Mouse (Mus musculus): ENCODE results near the gene Atf3.

The Atf3 gene

DNA sequence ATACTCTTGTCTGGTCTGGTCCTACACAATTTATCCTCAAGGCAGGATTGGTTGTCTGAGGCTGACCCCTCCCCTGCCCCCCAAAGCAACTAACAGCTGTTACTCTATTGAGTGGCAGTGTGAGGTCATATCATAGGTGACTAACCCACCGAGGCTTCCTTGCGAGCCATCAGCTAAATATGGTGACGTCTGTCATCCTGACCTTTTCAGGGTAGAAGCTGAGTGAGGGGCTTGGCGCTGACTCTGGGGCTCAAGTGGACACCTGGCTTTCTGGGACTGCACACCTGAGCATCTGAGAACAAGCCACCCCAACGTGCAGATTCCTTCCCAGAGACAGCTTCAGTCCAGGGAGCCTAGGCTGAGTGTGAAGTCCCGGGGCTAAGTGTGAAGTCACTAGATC lies at the start of gene Atf3:
Atf3 (minus strand) TSS at position 101 of the 400 bp plus-strand sequence.
- no peak for DNase-seq

DNA sequence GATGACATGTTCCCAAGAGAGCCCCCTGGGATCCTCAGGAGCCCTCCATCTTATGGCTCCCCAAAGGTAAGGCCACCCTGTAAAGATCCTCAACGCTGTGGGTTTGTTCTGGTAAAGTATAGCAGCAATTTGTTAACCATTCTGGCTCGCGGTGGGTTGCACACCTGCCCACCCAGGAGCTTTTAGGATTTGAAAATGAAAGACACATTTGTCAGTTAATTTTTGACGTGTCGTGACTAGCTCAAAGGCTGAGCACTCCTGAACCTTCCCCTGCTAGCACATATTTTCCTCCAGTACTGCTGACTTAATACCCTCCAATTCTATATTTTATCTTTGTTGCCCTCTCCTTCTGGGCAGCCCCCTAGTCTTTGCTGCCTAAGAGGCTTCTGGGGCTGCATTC lies 49.3 kb upstream of the Atf3 start:
- DNase-seq, result no peak

DNA sequence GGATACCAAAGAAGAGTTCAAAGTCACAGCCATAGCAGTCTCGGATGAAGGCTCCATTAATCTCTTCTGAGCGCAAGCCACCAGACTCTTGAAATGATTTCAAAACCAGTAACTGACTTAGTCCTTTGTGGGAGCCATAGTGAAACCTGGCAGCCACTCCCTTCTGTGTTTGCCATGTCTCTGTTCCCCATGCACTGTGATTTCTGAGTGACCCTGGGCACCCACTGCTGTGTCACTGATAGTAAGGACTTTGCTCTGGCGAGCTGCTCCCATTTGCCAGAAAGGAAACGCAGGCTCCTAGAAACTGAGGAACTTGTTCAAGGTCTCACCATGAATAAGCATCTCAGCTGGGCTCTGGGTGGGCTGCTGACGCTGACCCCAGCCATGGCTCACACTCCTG lies 45.6 kb upstream of the Atf3 start:
- no peak for DNase-seq

DNA sequence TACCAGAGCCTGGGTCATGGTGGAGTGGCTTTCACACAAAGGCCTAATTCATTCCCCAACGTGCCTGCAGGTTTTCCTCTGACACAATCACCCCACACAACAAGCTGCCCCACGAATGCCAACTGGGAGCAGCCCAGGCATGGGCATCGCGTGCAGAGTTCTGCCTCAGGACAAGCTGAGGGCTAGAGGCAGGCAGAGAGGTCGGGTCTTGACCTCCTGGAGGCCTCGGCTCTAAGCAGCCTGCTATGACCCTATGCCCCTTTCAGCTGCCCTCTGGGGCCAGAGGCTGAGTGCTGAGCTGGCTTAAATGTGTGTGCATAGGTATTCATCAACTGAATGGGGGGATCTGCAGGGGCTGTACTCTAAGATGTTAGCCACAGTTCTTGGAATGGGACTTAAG lies 44.0 kb upstream of the Atf3 start:
- DNase-seq, result no peak

DNA sequence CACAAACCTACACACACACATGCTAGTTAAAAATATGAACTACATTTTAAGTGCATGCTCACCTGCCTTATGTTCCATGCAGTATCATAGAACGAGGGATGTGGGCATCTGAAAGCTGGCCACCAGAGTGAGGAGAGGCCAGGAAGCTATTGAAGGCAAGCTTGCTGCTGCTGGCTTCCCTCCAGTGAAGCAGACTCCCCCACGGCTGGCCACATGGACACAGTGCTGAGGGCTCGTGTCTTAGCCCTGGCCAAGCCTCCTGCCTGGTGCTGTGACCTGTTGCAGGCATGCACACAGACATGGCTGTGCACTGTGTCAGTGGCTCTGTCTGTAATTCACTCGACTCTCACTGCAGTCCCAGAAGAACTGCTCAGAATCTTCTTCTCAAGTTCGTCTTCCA lies 41.8 kb upstream of the Atf3 start:
- no peak for DNase-seq

DNA sequence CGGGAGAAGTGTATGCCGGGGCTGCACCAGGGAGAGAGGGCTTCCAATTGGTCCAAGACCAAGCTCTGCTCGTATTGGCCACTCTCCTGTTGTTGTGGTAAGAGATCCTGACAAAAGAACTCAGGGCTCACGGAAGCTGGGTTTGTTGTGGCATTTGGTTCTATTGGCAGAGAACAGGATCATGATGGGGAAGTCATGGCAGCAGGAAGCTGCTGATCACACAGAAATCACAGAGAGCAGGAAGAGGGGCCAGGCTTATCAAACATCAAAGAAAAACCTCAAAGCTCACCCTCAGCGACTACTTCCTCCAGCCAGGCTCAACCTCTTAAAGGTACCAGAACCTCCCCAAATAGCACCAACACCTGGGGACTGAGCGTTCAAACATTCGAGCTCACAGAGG lies 41.3 kb upstream of the Atf3 start:
- peak in 1 of 2 experiments; percentile 23 for DNase-seq

DNA sequence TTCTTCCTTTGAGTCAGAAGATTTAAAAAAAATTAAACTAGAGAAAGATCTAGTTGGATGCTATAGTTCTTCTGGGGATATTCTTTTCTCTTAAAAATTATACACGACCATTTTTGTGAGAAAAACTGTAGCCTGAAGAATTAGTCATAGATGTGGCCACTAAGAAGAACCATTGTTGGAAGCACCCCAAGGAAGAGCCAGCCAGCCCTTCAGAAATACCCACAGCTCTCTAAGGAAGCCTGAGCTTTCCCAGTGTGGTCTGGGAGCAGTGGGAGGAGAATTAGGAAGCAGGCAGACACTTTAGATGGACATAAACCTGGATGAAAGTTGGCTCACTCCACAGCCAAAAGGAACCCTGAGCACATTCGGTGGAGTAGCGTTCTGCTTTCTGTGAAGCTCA lies 40.7 kb upstream of the Atf3 start:
- DNase-seq, result no peak

DNA sequence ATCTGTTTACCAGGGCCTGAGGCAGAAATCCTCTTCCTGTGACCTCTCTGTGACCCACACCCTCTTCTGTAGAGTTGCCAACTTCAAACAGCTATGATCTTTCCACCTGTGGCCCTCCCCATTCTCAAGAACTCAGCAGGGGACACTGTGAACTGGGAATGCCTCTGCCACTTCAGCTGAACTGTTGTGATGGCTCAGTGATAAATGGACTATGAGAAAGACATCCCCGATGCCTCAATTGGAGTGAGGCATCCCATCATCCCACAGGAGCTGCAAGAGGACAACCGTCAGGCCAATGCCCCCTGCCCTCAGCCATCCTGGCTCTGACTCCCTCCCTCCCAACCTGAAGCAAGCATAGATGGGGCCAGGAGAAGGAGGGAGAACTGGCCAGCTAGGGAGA lies 40.1 kb upstream of the Atf3 start:
- no peak for DNase-seq

DNA sequence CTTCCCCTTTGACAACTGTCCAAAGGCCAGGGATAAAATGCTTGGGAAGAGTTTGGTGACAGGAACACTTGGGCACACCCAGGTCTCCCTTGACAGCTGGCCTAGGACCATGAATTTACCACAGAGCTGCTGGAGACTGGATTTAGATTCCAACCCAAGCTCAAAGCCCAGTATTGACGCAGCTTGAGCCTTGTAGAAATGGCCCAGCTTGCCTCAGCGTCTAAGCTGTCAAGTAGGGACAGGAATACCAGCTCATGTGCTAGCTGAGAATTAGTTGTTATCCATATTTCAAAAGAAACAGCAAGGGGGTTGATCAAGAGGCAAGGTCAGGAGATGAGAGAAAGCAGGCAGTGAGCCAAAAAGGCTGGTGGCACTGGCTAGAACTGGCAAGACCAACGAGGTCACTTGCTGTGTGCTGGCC lies 39.5 kb upstream of the Atf3 start:
- DNase-seq, result no peak

DNA sequence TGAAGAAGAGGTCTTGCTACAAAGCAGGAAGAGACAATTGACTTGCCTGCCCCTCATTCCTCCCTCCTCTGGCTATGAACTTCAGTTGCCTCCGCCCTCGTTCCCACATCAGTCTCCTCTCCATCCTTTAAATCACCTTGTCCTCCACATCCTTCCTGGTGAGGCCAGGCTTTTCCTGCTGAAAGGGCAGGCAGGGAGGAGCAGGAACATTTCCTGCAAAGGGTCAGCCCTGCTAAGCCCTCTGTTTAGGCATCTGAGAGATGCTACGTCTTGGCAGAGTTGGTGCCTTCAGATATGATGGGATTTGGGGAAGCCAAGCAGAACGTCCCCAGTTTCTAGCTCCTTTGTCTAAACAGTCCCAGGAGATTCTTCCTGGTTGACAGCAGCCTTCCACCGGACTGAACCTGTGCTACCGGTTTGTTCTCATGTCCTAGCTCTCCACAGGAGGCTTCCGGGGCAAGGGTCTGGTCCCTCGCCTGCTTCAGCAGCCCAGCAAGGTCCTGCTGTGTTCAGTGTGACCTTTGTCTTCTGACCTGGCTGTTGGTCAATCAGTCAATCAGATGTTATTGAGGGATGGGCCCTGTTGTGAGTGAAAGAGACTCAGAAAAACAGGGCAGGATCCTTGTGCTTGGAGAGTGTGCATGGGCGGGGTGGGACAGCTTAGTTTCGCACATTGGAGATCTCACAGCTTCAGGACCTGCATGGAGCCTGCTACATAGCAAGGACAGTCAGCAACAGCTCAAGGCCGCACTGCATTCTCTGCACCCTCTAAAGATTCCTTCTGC lies 38.9 kb upstream of the Atf3 start:
- DNase-seq, result peak; percentile 35 to 52

DNA sequence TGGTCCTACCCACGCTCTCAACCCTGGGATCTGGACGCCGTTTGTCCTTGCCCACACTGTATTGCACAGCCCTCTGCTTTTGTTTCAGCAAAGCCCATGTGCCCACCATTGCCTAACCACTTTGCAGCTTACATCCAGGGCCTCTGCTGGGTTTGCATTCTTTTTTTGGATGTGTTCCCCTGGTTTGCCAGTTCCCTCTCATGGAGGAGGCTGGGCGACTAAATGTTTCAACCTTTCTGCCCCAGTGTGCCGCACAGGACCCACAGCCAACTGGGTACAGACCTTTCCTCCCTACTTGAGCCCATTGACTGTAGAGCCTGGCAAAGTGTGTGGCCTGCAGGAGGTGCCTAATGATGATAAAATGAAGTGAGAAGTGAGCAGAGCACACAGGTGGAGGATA lies 38.3 kb upstream of the Atf3 start:
- no peak for DNase-seq

DNA sequence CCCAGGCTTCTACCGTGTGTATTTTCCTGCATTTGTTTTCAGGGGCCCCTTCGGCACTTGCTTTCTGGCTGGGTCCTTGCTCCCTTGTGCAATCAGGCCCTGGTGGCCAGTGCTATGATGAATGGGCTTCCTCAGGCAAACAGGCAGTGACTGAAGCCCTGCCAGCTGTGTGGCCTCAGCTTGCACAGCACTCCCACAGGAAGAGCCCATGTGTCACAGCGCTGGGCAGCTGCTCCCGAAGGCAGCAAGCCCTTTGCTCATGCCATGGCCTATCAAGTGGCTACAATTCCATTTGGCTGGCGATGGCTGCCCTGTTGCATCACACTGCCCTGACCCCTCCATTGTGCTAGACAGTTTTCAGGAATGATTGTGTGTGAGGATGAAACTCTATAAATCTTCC lies 36.6 kb upstream of the Atf3 start:
- DNase-seq, result peak; percentile 48 to 60

DNA sequence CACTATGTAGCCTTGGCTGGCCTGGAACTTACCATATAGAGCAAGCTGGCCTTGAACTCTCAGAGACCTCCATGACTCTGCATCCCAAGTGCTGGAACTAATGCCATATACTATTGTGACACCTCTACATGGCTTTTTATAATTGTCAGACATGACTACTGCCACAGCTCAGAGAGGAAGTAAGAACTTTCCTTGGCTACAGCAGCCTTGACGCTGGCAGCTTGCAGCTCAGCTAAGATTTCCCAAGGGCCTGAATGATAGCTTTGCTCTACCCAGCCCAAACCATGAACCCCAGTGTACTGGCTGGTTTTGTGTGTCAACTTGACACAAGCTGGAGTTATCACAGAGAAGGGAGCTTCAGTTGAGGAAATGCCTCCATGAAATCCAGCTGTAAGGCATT lies 35.8 kb upstream of the Atf3 start:
- DNase-seq, result no peak

DNA sequence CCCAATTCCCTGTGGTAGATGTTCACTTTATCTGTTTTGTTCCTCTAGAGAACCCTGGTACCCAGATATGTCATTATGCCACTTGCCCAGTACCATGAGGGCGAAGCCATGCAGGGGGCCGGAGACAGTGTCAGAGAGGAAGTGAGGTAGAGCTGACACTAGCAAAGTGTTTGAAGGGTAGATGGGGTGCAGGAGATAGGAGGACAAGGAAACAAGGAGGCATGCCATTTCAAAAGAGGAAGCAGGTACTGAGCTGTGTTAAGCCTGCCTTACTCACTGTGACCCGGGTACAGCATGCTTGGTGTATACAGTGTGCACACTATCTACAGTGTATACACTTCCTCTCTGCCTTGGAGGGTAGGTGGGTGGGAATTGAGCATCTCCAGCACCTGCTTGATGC lies 32.1 kb upstream of the Atf3 start:
- DNase-seq, result no peak

DNA sequence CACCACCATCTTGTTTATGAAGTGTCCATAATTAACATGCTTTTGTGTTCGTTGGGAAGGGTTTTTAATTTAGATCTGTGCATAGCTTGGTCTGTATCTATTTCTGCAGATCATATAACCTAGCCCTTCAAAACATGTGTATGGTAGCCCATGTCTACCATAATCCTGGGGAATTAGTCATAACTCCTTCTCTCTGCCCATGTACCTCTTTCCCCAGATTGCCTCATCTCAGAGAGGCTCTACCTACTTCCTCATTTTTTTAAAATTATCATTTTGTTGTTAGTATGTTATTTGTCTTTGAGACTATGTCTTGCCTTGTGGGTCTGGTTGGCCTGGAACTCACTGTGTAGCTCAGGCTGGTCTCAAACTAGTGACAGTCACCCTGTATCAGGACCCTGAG lies 30.6 kb upstream of the Atf3 start:
- no peak for DNase-seq

DNA sequence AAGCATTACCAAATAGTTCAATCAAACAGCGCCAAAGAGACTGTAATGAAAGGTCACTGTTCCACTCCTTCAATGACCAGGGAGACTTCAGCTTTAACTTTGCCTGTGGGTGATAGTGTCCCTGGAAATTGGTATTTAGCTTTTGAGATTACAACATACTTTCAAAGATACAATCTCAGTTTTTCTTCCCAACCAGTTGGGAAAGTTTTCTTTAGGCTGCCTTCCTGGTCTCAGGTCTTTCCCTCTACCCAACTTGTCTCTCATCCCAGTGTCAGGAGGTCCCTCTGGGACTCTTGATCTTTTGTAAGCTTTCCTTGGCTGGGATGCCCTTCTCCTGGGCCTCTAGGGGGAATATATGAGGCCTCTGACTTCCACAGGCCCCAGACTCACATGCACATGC lies 29.7 kb upstream of the Atf3 start:
- DNase-seq, result no peak

DNA sequence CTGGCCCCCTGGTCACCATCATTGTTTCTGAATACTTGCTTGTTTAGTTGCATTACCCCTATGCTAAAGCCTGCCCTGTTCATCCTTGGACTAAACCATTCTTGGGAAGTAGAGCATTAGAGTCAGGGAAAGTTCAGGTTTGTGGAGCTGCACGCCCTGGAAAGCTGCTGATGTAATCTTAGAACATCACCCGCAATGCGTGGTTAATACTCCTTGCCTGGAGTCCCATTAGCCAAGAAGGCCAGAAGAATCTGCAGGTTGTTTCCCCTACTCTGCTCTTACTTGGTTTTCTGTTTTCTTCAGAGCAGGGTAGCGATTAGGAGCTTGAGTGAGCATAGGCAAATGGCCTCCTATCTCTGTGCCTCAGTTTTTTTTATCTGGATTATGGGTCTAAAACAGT lies 26.0 kb upstream of the Atf3 start:
- DNase-seq, result no peak

DNA sequence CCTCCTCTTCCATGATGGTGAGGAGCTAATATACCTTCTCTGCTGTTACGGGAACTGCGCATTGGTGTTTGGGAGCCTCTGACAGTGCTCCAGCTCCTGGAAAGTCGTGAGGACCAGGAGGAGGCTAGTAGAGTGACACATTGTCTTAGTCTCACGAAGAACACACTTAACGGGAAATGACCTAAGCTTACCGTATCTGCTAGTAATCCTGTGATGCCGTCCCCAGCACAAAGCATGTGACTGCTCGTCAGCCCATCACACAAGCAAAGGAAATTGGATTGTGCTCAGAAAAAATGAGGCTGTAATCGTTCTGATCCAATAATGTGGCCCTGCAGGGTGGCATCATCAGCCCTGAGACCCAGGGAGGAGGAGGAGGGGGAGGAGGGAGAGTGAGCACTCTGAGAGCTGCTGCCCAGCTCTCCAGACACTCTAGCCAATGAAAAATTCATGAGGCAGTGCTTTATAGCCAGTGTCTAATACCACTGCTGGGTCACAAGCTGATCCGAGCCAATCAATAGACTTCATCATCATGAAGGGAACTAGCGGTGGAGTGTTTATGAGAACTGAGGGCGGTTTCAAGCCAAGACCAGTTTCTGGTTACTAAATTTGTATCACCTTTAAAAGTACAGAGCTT lies 24.3 kb upstream of the Atf3 start:
- DNase-seq, result no peak

DNA sequence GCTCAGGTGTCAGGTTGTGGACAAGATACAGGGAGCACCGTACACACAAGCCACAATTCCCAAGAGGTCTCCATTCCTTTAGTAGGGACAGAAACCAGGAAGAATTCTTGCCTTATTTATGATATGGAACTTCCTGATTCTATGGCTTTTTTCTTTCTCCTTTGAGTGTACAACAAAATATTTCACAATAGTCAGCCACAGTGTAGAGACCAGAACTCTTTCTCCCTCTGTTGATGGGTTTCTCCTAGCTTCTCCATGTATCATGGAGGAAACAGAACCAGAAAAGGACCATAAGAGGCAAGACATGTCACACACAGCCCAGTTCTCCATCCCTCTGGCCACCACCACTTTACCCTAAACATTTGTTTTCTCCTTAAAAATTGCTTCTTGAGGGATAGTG lies 23.7 kb upstream of the Atf3 start:
- DNase-seq, result no peak

DNA sequence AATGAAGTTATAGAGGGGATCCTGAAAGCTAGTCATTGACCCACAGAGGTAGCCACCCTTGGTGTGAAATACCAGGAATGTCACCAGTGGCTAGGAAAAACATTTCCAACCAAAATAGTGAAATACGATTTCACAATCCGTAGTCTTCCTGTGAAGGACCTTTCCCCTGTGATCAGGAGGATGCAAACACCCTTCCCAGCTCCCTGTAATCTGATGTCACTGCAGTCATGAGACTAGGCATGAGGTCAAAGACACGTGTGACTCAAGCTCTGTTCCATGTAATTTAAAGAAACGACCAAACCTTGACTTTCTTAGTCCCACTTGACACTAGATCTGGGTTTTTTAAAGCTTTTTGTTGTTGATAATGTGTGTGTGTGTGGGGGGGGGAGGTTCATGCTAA lies 21.8 kb upstream of the Atf3 start:
- DNase-seq, result no peak

DNA sequence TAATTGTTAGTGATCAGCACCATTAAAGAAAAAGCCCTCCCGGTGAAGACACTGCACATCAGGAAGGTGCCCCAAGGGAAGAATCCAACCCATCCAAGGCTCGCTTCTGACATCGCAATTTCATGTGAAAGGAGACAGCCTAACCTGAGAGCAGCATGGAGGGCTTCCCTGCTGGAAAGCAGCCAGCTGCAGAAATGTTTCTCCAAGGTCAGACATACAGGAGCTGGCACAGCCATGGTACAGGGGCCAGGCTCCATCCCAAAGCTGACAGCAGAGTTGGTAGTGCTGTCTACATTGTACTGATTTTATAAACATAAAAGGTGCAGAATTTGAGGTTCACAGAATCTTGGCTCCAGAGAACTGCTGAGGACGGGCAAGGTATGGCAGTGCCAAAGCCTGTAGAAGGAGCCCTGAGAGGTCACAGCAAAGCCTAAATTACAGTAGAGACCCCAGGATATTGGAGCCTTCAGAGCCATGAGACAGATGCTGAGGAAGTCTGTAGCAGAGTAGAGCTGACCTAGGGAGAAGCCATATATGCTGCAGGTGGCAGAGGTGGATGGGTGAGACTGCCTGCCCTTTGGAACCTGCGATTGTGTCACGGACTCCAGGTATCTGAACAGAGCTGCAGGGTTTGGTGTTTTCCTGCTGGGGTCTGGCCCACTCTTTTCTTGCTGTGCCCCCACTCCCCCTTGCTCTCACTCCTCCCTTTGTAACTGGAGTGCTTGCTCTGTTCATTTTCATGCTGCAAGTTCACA lies 18.1 kb upstream of the Atf3 start:
- no peak for DNase-seq

DNA sequence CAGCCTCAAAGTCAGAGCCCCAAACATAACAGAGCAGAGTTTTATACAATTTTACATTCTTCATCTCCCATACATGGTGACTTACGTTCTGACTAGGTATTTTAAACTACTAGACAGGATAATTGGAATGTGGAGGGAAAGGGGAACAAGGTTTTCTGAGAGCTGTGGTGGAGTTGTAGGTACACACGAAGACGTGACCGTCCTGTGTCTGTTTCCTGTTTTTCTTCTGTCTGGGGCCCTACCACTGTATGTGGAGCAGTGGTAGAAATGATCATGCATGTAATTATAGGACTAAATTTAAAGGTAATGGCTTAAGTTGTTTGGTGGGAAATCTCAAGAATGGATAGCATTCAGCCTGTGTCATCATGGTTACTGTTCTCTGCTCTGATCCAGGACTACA lies 17.0 kb upstream of the Atf3 start:
- DNase-seq, result no peak

DNA sequence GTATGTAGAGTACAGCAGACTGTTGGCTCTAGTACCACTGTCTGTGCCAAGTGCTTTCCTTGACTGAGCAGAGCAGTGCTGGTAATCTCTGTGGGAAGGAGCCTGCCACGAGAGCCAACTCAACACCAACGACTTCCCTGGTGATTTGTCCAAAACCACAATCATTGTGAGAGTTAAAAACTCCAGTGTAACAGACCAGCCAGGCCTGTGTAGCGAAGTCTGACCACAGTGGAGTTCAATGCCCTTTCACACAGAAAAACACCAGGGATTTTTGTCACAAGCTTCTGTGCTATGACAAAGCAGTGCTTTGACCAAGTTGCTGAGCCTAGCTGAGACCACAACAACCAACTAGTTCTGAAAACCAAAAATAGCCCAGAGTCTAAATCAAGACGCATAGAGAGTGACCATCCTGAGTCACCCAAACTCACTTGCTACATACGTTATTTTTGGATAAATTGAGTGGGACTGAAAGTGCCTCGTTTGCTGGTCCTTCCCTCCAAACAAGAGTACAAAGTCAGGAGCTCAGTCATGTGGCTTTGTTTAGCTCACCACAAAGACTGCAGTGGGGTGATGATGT lies 12.6 kb upstream of the Atf3 start:
- DNase-seq, result no peak

DNA sequence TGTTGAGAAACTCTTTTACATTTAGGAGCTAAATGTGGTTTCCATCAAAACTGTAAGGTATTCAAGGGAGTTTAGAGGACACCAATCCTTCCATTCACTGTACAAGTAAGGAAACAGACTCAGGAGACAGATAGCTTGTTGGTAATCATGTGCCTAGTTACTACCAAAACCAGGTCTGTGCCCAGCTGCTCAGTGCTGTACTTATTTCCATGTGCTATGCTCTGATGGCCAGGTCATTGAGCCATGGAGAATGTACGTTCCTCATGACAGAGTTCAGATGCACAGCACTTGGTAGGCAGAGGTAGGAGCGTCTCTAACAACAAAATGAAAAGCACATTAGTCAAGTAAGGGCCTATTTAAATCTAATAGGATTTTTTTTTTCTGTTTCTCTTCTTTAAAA lies 8.7 kb upstream of the Atf3 start:
- peak; percentile 61 for DNase-seq
